Mouse (Mus musculus): ENCODE measurements around the gene Plcg1. TPM values are rescaled to one million over a fixed set of nuclear protein-coding genes. Genes with fewer than 3 reads are reported as not detected.

Plcg1 gene
- total RNA-seq, 2 experiments from 2014 or later: 95.9 to 96.4 TPM

DNA sequence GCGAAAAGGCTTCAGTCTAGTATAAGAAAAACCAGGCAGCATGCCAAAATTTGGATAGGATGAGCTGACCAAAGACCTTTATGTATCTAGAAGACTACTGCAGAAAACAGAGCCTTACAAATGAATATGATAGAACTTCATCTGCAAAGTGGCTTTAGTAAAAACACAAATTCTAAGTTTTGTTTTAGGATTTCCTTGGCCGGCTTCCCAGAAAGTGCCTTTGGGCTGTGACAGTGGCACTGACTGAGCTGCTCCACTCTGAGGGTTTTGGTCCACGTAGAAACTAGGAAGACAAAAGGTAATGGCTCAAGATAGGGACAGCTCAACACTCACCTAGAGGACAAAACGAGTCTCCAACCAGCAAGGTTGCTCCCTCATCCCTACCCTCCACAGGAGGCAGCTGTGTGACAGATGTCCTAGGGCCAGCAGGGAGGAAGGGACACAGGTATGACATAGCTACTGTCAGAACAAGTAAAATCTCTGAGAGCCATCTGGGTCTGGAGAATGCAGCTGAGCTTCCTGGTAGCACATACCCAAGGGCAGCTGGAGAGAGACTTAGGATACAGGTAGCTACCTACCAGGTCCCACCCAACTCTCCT is 37.1 kb downstream of the Plcg1 start:
- no peak for DNase-seq (ENCODE audit: extremely low spot score in 1 of 2, low spot score in 1 of 2)

GRCm38 (mm10) chr2:160768997-160769396 is 37.9 kb downstream of the Plcg1 start:
- DNase-seq (ENCODE audit: extremely low spot score in 1 of 2, low spot score in 1 of 2): no peak

- no peak for DNase-seq (ENCODE audit: extremely low spot score in 1 of 2, low spot score in 1 of 2)
These were observed 39.3 kb downstream of the Plcg1 start for GRCm38 (mm10) chr2:160770409-160770808.

DNA sequence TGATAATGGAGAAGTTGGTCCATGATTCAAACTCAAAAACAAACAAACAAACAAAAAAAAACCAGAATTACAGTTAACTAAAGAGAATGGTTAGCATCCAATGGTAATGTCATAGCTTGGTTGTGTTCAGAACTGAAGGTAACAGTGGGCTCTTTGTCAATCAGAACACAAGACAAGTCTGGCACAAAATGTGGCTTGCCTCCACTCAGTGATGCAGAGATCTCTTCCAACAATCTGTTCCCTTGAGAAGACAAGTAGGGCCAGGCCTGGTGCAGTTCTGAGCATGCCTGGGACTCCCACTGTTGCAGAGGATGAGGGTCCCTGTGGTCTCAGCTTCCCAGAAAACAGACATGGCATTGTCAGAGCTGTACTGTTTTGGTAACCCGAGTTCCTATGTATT is 39.8 kb downstream of the Plcg1 start:
- DNase-seq (ENCODE audit: extremely low spot score in 1 of 2, low spot score in 1 of 2): no peak

GRCm38 (mm10) chr2:160771325-160772276 is 40.5 kb downstream of the Plcg1 start:
- no peak for DNase-seq (ENCODE audit: extremely low spot score in 1 of 2, low spot score in 1 of 2)

DNA sequence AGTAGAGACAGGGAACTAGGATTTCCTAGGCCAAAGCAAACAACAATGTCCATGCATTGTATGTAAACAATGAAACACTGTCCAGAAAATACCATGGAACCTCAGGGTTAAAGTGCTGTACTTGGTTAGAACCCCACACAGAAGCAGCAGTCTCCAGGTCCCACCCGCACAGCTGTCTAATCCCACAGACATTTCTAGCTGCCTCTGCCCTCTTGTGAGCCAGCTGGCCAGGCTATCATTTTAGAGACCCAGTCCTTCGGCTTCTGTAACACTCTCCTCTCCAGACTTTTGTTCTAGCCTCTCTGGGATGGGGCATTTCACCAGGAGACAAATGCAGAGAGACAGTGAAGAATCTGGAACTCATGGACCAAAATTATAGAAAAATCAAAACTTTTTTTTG is 46.9 kb downstream of the Plcg1 start:
- DNase-seq (ENCODE audit: extremely low spot score in 1 of 2, low spot score in 1 of 2): no peak

DNA sequence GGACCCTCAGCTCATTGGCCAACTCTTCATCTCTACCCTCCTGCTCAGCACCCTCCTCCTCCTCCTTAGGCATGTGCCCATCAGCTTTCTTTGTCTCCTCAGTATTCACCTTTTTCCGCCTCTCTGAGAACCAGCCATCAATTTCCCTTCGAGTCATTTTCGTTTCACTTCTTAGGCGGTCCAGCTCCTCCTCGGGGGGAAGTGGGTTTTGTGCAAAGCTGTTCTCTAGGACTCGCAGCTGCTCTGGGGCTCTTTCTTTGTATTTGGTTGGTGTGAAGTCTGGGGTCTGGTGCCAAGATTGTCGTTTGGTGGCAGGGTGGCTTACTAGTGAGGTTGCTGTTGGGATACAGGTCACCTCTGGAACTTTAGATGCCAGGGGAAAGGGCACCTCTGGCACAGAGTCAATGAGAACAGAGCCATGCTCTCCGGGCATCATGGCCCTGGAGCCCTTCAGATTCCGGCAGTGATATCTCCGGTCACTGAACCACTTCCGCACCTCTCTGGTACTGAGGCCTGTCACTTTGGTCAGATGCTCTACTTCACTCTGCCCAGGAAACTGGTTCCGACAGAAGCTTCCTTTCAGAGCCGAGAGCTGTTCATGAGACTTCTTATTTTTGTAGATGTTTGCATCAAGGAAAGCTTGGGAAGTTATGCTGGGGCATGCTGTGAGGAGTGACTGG is 49.2 kb downstream of the Plcg1 start:
- no peak for DNase-seq (ENCODE audit: extremely low spot score in 1 of 2, low spot score in 1 of 2)

DNA sequence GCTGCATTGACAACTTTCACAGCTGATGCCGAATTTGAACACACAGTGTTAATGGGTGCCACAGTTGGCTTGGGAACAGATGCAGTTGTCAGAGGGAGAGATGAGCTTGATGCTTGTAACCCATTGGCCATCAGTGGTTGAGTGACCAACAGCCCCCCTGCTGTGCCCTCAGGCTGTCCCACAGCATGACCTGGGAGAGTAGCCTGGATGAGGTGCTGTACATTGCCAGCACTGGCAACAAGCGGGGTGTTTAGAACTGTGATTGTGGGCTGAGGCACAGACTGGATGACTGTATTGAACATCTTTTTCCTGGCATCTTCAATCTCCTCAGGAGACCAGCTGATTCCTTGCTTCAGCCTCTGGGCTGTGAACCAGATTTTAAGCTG is 49.7 kb downstream of the Plcg1 start:
- DNase-seq (ENCODE audit: extremely low spot score in 1 of 2, low spot score in 1 of 2): no peak

DNA sequence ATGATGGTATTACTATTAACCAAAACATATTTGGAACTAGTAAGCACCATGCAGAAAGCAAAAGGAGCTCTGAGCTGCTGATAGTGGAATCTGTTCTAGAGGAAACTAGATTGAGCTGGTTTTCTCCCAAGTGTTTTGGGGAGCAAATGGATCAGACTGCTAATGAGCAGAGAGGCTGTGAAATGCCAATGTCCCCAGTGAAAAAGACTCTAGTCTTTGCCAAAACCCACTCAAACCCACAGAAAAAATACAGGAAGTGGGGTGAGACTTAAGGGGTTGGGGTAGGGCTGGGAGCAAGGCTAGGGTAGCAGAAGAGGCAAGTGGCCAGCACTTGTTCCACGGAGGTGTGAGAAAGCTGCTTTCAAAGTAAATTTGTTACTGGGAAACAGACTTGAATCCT is 55.2 kb downstream of the Plcg1 start:
- DNase-seq (ENCODE audit: extremely low spot score in 1 of 2, low spot score in 1 of 2): no peak

DNA sequence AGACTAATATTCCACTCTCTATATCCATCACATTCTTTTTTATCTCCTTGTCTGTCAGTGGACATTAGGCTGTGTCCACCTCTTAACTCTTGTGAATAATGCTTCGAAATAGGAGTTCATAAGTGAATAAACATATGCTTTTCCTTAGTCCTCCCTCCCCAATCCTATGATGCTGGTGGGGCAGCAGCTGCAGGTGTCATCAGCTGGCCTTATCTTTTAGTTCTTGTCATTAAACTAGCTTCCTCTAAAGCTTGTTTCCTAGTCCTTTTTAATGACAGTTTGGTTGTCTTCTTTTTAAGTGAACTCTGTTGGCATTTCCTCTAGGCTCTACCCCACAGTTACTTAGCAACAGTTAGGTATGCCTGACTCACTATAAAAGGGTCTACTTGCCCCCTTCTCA is 57.9 kb downstream of the Plcg1 start:
- no peak for DNase-seq (ENCODE audit: extremely low spot score in 1 of 2, low spot score in 1 of 2)

- no peak for DNase-seq (ENCODE audit: extremely low spot score in 1 of 2, low spot score in 1 of 2)
These were observed 58.6 kb downstream of the Plcg1 start for GRCm38 (mm10) chr2:160789741-160790140.

GRCm38 (mm10) chr2:160793117-160793516 is 62.0 kb downstream of the Plcg1 start:
- no peak for DNase-seq (ENCODE audit: extremely low spot score in 1 of 2, low spot score in 1 of 2)

GRCm38 (mm10) chr2:160796973-160797372 is 65.9 kb downstream of the Plcg1 start:
- DNase-seq (ENCODE audit: extremely low spot score in 1 of 2, low spot score in 1 of 2): peak in 1 of 2 experiments; percentile 27

GRCm38 (mm10) chr2:160798206-160798605 is 67.1 kb downstream of the Plcg1 start:
- DNase-seq (ENCODE audit: extremely low spot score in 1 of 2, low spot score in 1 of 2): no peak

DNA sequence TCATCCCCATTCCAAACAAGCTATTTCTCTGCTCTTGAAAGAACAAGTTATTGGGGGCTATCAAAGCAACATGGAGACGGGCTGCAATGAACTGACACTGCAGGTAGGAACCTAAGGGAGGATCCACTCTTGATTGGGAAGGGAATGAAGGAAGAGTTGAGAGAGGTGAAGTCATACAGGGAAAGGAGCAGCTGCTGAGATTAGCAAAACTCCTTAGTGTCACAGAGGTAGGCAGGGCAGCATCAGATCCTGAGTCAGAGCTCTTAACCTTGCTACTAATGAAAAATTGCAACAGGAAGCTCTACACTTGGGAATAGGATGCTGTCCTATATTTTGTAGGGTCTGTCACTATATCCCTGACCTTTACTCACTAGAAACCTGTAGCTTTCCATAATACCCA is 69.9 kb downstream of the Plcg1 start:
- no peak for DNase-seq (ENCODE audit: extremely low spot score in 1 of 2, low spot score in 1 of 2)

- no peak for DNase-seq (ENCODE audit: extremely low spot score in 1 of 2, low spot score in 1 of 2)
These were observed 71.2 kb downstream of the Plcg1 start for GRCm38 (mm10) chr2:160802326-160802725.

GRCm38 (mm10) chr2:160804794-160805527 is 73.9 kb downstream of the Plcg1 start:
- no peak for DNase-seq (ENCODE audit: extremely low spot score in 1 of 2, low spot score in 1 of 2)

DNA sequence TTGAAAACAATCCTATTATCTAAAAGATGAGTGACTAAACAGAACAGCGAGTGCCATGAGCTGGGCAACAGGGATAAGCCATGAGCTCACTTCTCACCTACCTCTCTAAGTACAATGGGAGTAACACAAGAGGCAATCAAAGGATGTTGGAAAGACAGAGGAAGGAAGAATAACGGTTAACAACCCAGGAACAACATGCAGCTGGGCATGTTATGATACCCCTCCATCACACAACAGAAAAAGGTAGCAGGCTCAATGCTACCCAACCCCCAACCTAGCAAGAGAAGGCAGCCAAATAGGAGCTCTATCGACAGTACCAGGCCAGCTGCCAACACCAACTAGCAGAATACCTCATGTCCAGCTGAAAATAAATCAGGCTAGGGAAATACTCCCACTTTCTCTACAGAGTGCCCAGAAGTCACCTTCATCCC is 75.0 kb downstream of the Plcg1 start:
- DNase-seq (ENCODE audit: extremely low spot score in 1 of 2, low spot score in 1 of 2): peak in 1 of 2 experiments; percentile 30

- no peak for DNase-seq (ENCODE audit: extremely low spot score in 1 of 2, low spot score in 1 of 2)
These were observed 79.3 kb downstream of the Plcg1 start for GRCm38 (mm10) chr2:160810376-160810775.

GRCm38 (mm10) chr2:160810802-160811201 is 79.7 kb downstream of the Plcg1 start:
- DNase-seq (ENCODE audit: extremely low spot score in 1 of 2, low spot score in 1 of 2): no peak

Measured in layer of hippocampus, postnatal 25 days (tissue).